Mouse (Mus musculus) heart, embryonic 10.5 days (tissue): ENCODE measurements at regions not wholly inside any gene's neighbourhood (a gene's known extent, or its start where the extent isn't known, plus 50 kb on each side); places are given as distances from the start of the nearest gene placed in this dataset.
"Not testable (repeated sequence)": the region's sequence is repeated elsewhere in the genome, so short reads cannot be mapped to it uniquely, and the experiment has no call there.

Experiments used
- DNase-seq: peaks from one replicate; pipeline ENCODE4 v3.0.0-alpha.2; 2017; ENCODE audit warnings: low spot score
- H3K27ac ChIP-seq: fragments of 300-500 bp; sonication (generic); 2 replicates; pipeline ENCODE4 v1.5.1; 2016; ENCODE audit warnings: mild to moderate bottlenecking
- H3K27me3 ChIP-seq: fragments of 300-500 bp; sonication (generic); 2 replicates; pipeline ENCODE4 v1.6.1; 2016; ENCODE audit warnings: mild to moderate bottlenecking; ENCODE audit not compliant: poor library complexity, insufficient read depth, severe bottlenecking
- H3K36me3 ChIP-seq: fragments of 300-500 bp; sonication (generic); 2 replicates; pipeline ENCODE4 v1.6.1; 2016; ENCODE audit warnings: mild to moderate bottlenecking, moderate library complexity
- H3K4me1 ChIP-seq: fragments of 300-500 bp; sonication (generic); 2 replicates; pipeline ENCODE4 v1.6.1; 2016; ENCODE audit warnings: mild to moderate bottlenecking
- H3K4me3 ChIP-seq: fragments of 300-500 bp; sonication (generic); 2 replicates; pipeline ENCODE4 v1.5.1; 2016; ENCODE audit warnings: mild to moderate bottlenecking, moderate library complexity
- H3K9me3 ChIP-seq: fragments of 300-500 bp; sonication (generic); 2 replicates; pipeline ENCODE4 v1.6.1; 2016; ENCODE audit warnings: mild to moderate bottlenecking, moderate library complexity
- WGBS: fragments of 180-500 bp; shearing (Covaris S2); methylation state at CpG from one replicate; pipeline ENCODE4 v1.1.7; 2016; 5-methylcytosine and 5-hydroxymethylcytosine counted together

GRCm38 (mm10) chr1:149256866-149257265, 704.2 kb downstream of the Pla2g4a start:
- H3K27ac ChIP-seq = no peak overlapping the region
- H3K4me3 ChIP-seq = no peak overlapping the region
- 77% methylated on average over 3 of the region's 3 CpGs for WGBS
- H3K4me1 ChIP-seq = no peaks in the 10 kb centered on the region
- DNase-seq = no peak
- no peaks in the 10 kb centered on the region for H3K36me3 ChIP-seq
- H3K9me3 ChIP-seq = no peaks in the 10 kb centered on the region
- no peaks in the 10 kb centered on the region for H3K27me3 ChIP-seq

GRCm38 (mm10) chr1:149254141-149254540, 706.9 kb downstream of the Pla2g4a start:
- Histone ChIP-seq H3K4me3 (no peak overlapping the region), H3K27ac (no peak overlapping the region), H3K9me3 (no peaks in the 10 kb centered on the region), H3K4me1 (no peaks in the 10 kb centered on the region), H3K36me3 (no peaks in the 10 kb centered on the region), H3K27me3 (no peaks in the 10 kb centered on the region)
- no peak for DNase-seq
- 45% methylated on average over 4 of the region's 4 CpGs for WGBS

GRCm38 (mm10) chr1:149238329-149239015, 722.6 kb downstream of the Pla2g4a start:
- Histone ChIP-seq H3K36me3 (no peaks in the 10 kb centered on the region), H3K4me1 (no peaks in the 10 kb centered on the region), H3K9me3 (no peaks in the 10 kb centered on the region), H3K4me3 (no peak overlapping the region), H3K27me3 (no peaks in the 10 kb centered on the region), H3K27ac (no peak overlapping the region)
- no peak for DNase-seq
- 73% methylated on average over 1 of the region's 1 CpGs for WGBS

- 84% methylated on average over 1 of the region's 1 CpGs for WGBS
- not testable (repeated sequence) for DNase-seq, H3K27me3 ChIP-seq, H3K27ac ChIP-seq, H3K4me3 ChIP-seq, H3K4me1 ChIP-seq, H3K36me3 ChIP-seq, H3K9me3 ChIP-seq
Measured at GRCm38 (mm10) chr1:149227170-149227569, 733.9 kb downstream of the Pla2g4a start.

- Histone ChIP-seq H3K36me3 (no peaks in the 10 kb centered on the region), H3K27me3 (no peaks in the 10 kb centered on the region), H3K4me3 (no peak overlapping the region), H3K4me1 (no peaks in the 10 kb centered on the region), H3K9me3 (no peaks in the 10 kb centered on the region), H3K27ac (no peak overlapping the region)
- DNase-seq = no peak
Measured at GRCm38 (mm10) chr1:149226400-149226799, 734.7 kb downstream of the Pla2g4a start.

GRCm38 (mm10) chr1:149202631-149203030, 758.5 kb downstream of the Pla2g4a start:
- Histone ChIP-seq H3K36me3 (no peaks in the 10 kb centered on the region), H3K27me3 (no peaks in the 10 kb centered on the region), H3K27ac (no peak overlapping the region), H3K4me3 (no peak overlapping the region), H3K4me1 (no peaks in the 10 kb centered on the region), H3K9me3 (no peaks in the 10 kb centered on the region)
- WGBS = 90% methylated on average over 1 of the region's 1 CpGs
- DNase-seq = no peak

- no peak overlapping the region for H3K4me3 ChIP-seq
- no peak for DNase-seq
- no peaks in the 10 kb centered on the region for H3K9me3 ChIP-seq
- no peaks in the 10 kb centered on the region for H3K4me1 ChIP-seq
- no peaks in the 10 kb centered on the region for H3K36me3 ChIP-seq
- 78% methylated on average over 2 of the region's 2 CpGs for WGBS
- no peak overlapping the region for H3K27ac ChIP-seq
- no peaks in the 10 kb centered on the region for H3K27me3 ChIP-seq
Measured at GRCm38 (mm10) chr1:149199284-149199683, 761.8 kb downstream of the Pla2g4a start.

GRCm38 (mm10) chr1:149198854-149199253, 762.2 kb downstream of the Pla2g4a start:
- Histone ChIP-seq H3K27ac (no peak overlapping the region), H3K4me1 (no peaks in the 10 kb centered on the region), H3K9me3 (no peaks in the 10 kb centered on the region), H3K27me3 (no peaks in the 10 kb centered on the region), H3K36me3 (no peaks in the 10 kb centered on the region), H3K4me3 (no peak overlapping the region)
- no peak for DNase-seq
- WGBS = 73% methylated on average over 4 of the region's 4 CpGs
